Mouse (Mus musculus) spleen, embryonic (tissue): ENCODE measurements around the gene Aplp2.

Experiments
- CTCF ChIA-PET: fragments of 350-600 bp; sonication (Branson Sonifier 250); formaldehyde crosslinking; loops from one replicate; lab custom pipeline; 2022; lab: Charles Lee

Aplp2 gene

GRCm38 (mm10) chr9:31226541-31226940 lies 14.9 kb upstream of the Aplp2 start:
- CTCF ChIA-PET = no interaction called here

- CTCF ChIA-PET = interaction anchor here (0.6 kb wide), 1 partner anchor 9 kb away, joined by 3 read pairs; no protein-coding TSS in a partner anchor
Measured at GRCm38 (mm10) chr9:31225808-31226207, 14.2 kb upstream of the Aplp2 start.

- CTCF ChIA-PET = no interaction called here
Measured at GRCm38 (mm10) chr9:31223475-31223874, 11.9 kb upstream of the Aplp2 start.

GRCm38 (mm10) chr9:31221170-31221569 lies 9.6 kb upstream of the Aplp2 start:
- CTCF ChIA-PET = no interaction called here

- CTCF ChIA-PET = no interaction called here
Measured at GRCm38 (mm10) chr9:31217631-31218380, 6.2 kb upstream of the Aplp2 start.

GRCm38 (mm10) chr9:31212500-31213008 lies 939 bp upstream of the Aplp2 start:
- CTCF ChIA-PET = interaction anchor here (0.5 kb wide), 1 partner anchor 64 kb away, joined by 3 read pairs; no protein-coding TSS in a partner anchor

GRCm38 (mm10) chr9:31210749-31211689 lies 596 bp downstream of the Aplp2 start:
- CTCF ChIA-PET = interaction anchor here (0.6 to 1.1 kb wide), 2 partner anchors 42 to 148 kb away, joined by 3 read pairs; no protein-coding TSS in a partner anchor

GRCm38 (mm10) chr9:31210163-31210562 lies 1.5 kb downstream of the Aplp2 start:
- CTCF ChIA-PET = interaction anchor here (1.1 kb wide), 1 partner anchor 41 kb away, joined by 3 read pairs; no protein-coding TSS in a partner anchor

GRCm38 (mm10) chr9:31209502-31209901 lies 2.1 kb downstream of the Aplp2 start:
- CTCF ChIA-PET = no interaction called here

GRCm38 (mm10) chr9:31207732-31208131 lies 3.9 kb downstream of the Aplp2 start:
- CTCF ChIA-PET = interaction anchor here (0.6 kb wide), 1 partner anchor 189 kb away, joined by 8 read pairs; no protein-coding TSS in a partner anchor

- CTCF ChIA-PET = no interaction called here
Measured at GRCm38 (mm10) chr9:31204722-31205121, 6.9 kb downstream of the Aplp2 start.

- CTCF ChIA-PET = no interaction called here
Measured at GRCm38 (mm10) chr9:31203571-31204210, 7.9 kb downstream of the Aplp2 start.

- CTCF ChIA-PET = no interaction called here
Measured at GRCm38 (mm10) chr9:31203068-31203467, 8.5 kb downstream of the Aplp2 start.

- CTCF ChIA-PET = no interaction called here
Measured at GRCm38 (mm10) chr9:31198614-31199013, 13.0 kb downstream of the Aplp2 start.

GRCm38 (mm10) chr9:31197782-31198181 lies 13.8 kb downstream of the Aplp2 start:
- CTCF ChIA-PET = no interaction called here

- CTCF ChIA-PET = no interaction called here
Measured at GRCm38 (mm10) chr9:31196742-31197141, 14.9 kb downstream of the Aplp2 start.

GRCm38 (mm10) chr9:31195573-31195972 lies 16.0 kb downstream of the Aplp2 start:
- CTCF ChIA-PET = no interaction called here

GRCm38 (mm10) chr9:31192378-31192777 lies 19.2 kb downstream of the Aplp2 start:
- CTCF ChIA-PET = no interaction called here

- CTCF ChIA-PET = no interaction called here
Measured at GRCm38 (mm10) chr9:31191543-31191942, 20.1 kb downstream of the Aplp2 start.

GRCm38 (mm10) chr9:31189194-31189593 lies 22.4 kb downstream of the Aplp2 start:
- CTCF ChIA-PET = interaction anchor here (0.6 kb wide), 1 partner anchor 188 kb away, joined by 9 read pairs; no protein-coding TSS in a partner anchor

GRCm38 (mm10) chr9:31184439-31184838 lies 27.2 kb downstream of the Aplp2 start:
- CTCF ChIA-PET = no interaction called here
